Mouse (Mus musculus): ENCODE data around the gene Aip. TPM values are rescaled to one million over a fixed set of nuclear protein-coding genes. Genes with fewer than 3 reads are reported as not detected.

The Aip gene
- polyA plus RNA-seq, 1 experiment from 2014 or later: 73.9 TPM

GRCm38 (mm10) chr19:4149283-4149682, 23.6 kb upstream of the Aip start:
- H3K9me3 ChIP-seq: no peaks in the 10 kb centered on the region
- WGBS: 90% methylated on average over 11 of the region's 11 CpGs

GRCm38 (mm10) chr19:4148819-4149218, 23.2 kb upstream of the Aip start:
- 5% methylated on average over 8 of the region's 8 CpGs for WGBS

More at GRCm38 (mm10) chr19:4149283-4149682, 23.6 kb upstream of the Aip start:
- Histone ChIP-seq H3K36me3 (peaks cover 44% of the 10 kb centered on the region), H3K27ac (no peak overlapping the region), H3K4me1 (replicated peaks) (peaks cover 43% of the 10 kb centered on the region), H3K4me3 (peak overlapping the region; percentile 79), H3K27me3 (ENCODE audit: insufficient read depth, poor library complexity, severe bottlenecking) (no peaks in the 10 kb centered on the region)
- no peak for DNase-seq (ENCODE audit: low spot score)

GRCm38 (mm10) chr19:4148491-4148806, 22.8 kb upstream of the Aip start, which contains the start of gene Coro1b:
Coro1b (plus strand) TSS chr19:4148619.
- peak; percentile 96 for DNase-seq (ENCODE audit: low spot score)
- Histone ChIP-seq H3K27ac (peak within 1 kb of the TSS; percentile 89), H3K4me1 (replicated peaks) (peaks cover 44% of the 10 kb centered on the region), H3K9me3 (no peaks in the 10 kb centered on the region), H3K36me3 (peaks cover 38% of the 10 kb centered on the region), H3K4me3 (peak within 1 kb of the TSS; percentile 79), H3K27me3 (ENCODE audit: insufficient read depth, poor library complexity, severe bottlenecking) (no peaks in the 10 kb centered on the region)
- under 1% methylated on average over 33 of the region's 33 CpGs for WGBS

More at GRCm38 (mm10) chr19:4148819-4149218, 23.2 kb upstream of the Aip start:
- Histone ChIP-seq H3K27ac (peak overlapping the region; percentile 89), H3K36me3 (peaks cover 42% of the 10 kb centered on the region), H3K4me1 (replicated peaks) (peaks cover 42% of the 10 kb centered on the region), H3K4me3 (peak overlapping the region; percentile 79), H3K27me3 (ENCODE audit: insufficient read depth, poor library complexity, severe bottlenecking) (no peaks in the 10 kb centered on the region), H3K9me3 (no peaks in the 10 kb centered on the region)
- no peak for DNase-seq (ENCODE audit: low spot score)

GRCm38 (mm10) chr19:4147782-4148490, 22.3 kb upstream of the Aip start:
- Histone ChIP-seq H3K9me3 (no peaks in the 10 kb centered on the region), H3K27ac (peak overlapping the region; percentile 89), H3K27me3 (ENCODE audit: insufficient read depth, poor library complexity, severe bottlenecking) (no peaks in the 10 kb centered on the region), H3K36me3 (peaks cover 33% of the 10 kb centered on the region), H3K4me3 (peak overlapping the region; percentile 79), H3K4me1 (replicated peaks) (peaks cover 40% of the 10 kb centered on the region)
- DNase-seq (ENCODE audit: low spot score): no peak
- WGBS: 33% methylated on average over 9 of the region's 9 CpGs

GRCm38 (mm10) chr19:4147022-4147405, 21.4 kb upstream of the Aip start:
- H3K9me3 ChIP-seq: no peaks in the 10 kb centered on the region
- peaks cover 24% of the 10 kb centered on the region for H3K36me3 ChIP-seq

GRCm38 (mm10) chr19:4146366-4147021, 20.8 kb upstream of the Aip start:
- Histone ChIP-seq H3K27me3 (ENCODE audit: insufficient read depth, poor library complexity, severe bottlenecking) (no peaks in the 10 kb centered on the region), H3K4me1 (replicated peaks) (peaks cover 40% of the 10 kb centered on the region), H3K9me3 (no peaks in the 10 kb centered on the region), H3K4me3 (no peak overlapping the region), H3K36me3 (peaks cover 18% of the 10 kb centered on the region), H3K27ac (no peak overlapping the region)
- no peak for DNase-seq (ENCODE audit: low spot score)
- WGBS: 60% methylated on average over 12 of the region's 12 CpGs

More at GRCm38 (mm10) chr19:4147022-4147405, 21.4 kb upstream of the Aip start:
- Histone ChIP-seq H3K27ac (no peak overlapping the region), H3K27me3 (ENCODE audit: insufficient read depth, poor library complexity, severe bottlenecking) (no peaks in the 10 kb centered on the region), H3K4me1 (replicated peaks) (peaks cover 40% of the 10 kb centered on the region), H3K4me3 (no peak overlapping the region)
- 48% methylated on average over 3 of the region's 3 CpGs for WGBS
- no peak for DNase-seq (ENCODE audit: low spot score)

- no peak overlapping the region for H3K27ac ChIP-seq
- WGBS: 87% methylated on average over 5 of the region's 5 CpGs
- DNase-seq (ENCODE audit: low spot score): no peak
- H3K4me3 ChIP-seq: no peak overlapping the region
- peaks cover 13% of the 10 kb centered on the region for H3K36me3 ChIP-seq
- no peaks in the 10 kb centered on the region for H3K27me3 ChIP-seq (ENCODE audit: insufficient read depth, poor library complexity, severe bottlenecking)
- H3K4me1 ChIP-seq (replicated peaks): peaks cover 40% of the 10 kb centered on the region
- H3K9me3 ChIP-seq: no peaks in the 10 kb centered on the region
These were observed 20.3 kb upstream of the Aip start for GRCm38 (mm10) chr19:4145936-4146335.

GRCm38 (mm10) chr19:4144550-4145498, 19.2 kb upstream of the Aip start:
- H3K27me3 ChIP-seq (ENCODE audit: insufficient read depth, poor library complexity, severe bottlenecking): no peaks in the 10 kb centered on the region
- peaks cover 33% of the 10 kb centered on the region for H3K4me1 ChIP-seq (replicated peaks)
- no peak overlapping the region for H3K27ac ChIP-seq
- no peak for DNase-seq (ENCODE audit: low spot score)
- H3K36me3 ChIP-seq: peaks cover 2% of the 10 kb centered on the region
- WGBS: 85% methylated on average over 16 of the region's 16 CpGs
- no peaks in the 10 kb centered on the region for H3K9me3 ChIP-seq
- no peak overlapping the region for H3K4me3 ChIP-seq

- H3K4me1 ChIP-seq (replicated peaks): peaks cover 31% of the 10 kb centered on the region
- WGBS: 82% methylated on average over 7 of the region's 7 CpGs
- 0 out of 2 replicates have a peak within 1 kb of the TSS, but pooled peaks have one; percentile 23 for H3K27ac ChIP-seq
- no peak within 1 kb of the TSS for H3K4me3 ChIP-seq
- no peaks in the 10 kb centered on the region for H3K36me3 ChIP-seq
- H3K9me3 ChIP-seq: no peaks in the 10 kb centered on the region
- DNase-seq (ENCODE audit: low spot score): no peak
- H3K27me3 ChIP-seq (ENCODE audit: insufficient read depth, poor library complexity, severe bottlenecking): no peaks in the 10 kb centered on the region
These were observed 18.2 kb upstream of the Aip start, which contains the start of gene Cabp4 for GRCm38 (mm10) chr19:4143759-4144268. Cabp4 (minus strand) TSS chr19:4144033.

GRCm38 (mm10) chr19:4142416-4143173, 16.9 kb upstream of the Aip start:
- no peak overlapping the region for H3K4me3 ChIP-seq
- H3K4me1 ChIP-seq (replicated peaks): peaks cover 20% of the 10 kb centered on the region
- 93% methylated on average over 18 of the region's 18 CpGs for WGBS
- DNase-seq (ENCODE audit: low spot score): no peak
- no peaks in the 10 kb centered on the region for H3K36me3 ChIP-seq
- 0 out of 2 replicates have a peak overlapping the region, but pooled peaks have one; percentile 23 for H3K27ac ChIP-seq
- H3K9me3 ChIP-seq: no peaks in the 10 kb centered on the region
- H3K27me3 ChIP-seq (ENCODE audit: insufficient read depth, poor library complexity, severe bottlenecking): no peaks in the 10 kb centered on the region; the same call in 1 of the 2 replicates

- Histone ChIP-seq H3K27ac (no peak overlapping the region), H3K4me3 (no peak overlapping the region), H3K4me1 (replicated peaks) (peaks cover 16% of the 10 kb centered on the region), H3K27me3 (ENCODE audit: insufficient read depth, poor library complexity, severe bottlenecking) (no peaks in the 10 kb centered on the region; the same call in 1 of the 2 replicates), H3K9me3 (no peaks in the 10 kb centered on the region), H3K36me3 (no peaks in the 10 kb centered on the region)
- DNase-seq (ENCODE audit: low spot score): no peak
- 82% methylated on average over 6 of the region's 6 CpGs for WGBS
These were observed 14.5 kb upstream of the Aip start for GRCm38 (mm10) chr19:4140147-4140546.

GRCm38 (mm10) chr19:4139446-4139845, 13.8 kb upstream of the Aip start, which contains the start of gene Gpr152:
Gpr152 (plus strand) TSS chr19:4139787.
- Histone ChIP-seq H3K27ac (0 out of 2 replicates have a peak within 1 kb of the TSS, but pooled peaks have one; percentile 8), H3K4me3 (no peak within 1 kb of the TSS), H3K9me3 (no peaks in the 10 kb centered on the region), H3K27me3 (ENCODE audit: insufficient read depth, poor library complexity, severe bottlenecking) (no peaks in the 10 kb centered on the region; the same call in 1 of the 2 replicates), H3K36me3 (no peaks in the 10 kb centered on the region), H3K4me1 (replicated peaks) (peaks cover 13% of the 10 kb centered on the region)
- 69% methylated on average over 2 of the region's 2 CpGs for WGBS
- DNase-seq (ENCODE audit: low spot score): no peak
